Mouse (Mus musculus) lung, postnatal 25 days (tissue): ENCODE data around the gene Pth2.
"Not testable (repeated sequence)": the region's sequence is repeated elsewhere in the genome, so short reads cannot be mapped to it uniquely, and the experiment has no call there.

Experiments used
- DNase-seq: peaks from one replicate; pipeline ENCODE4 v3.0.0; 2022; ENCODE audit warnings: low spot score

Gene Pth2

DNA sequence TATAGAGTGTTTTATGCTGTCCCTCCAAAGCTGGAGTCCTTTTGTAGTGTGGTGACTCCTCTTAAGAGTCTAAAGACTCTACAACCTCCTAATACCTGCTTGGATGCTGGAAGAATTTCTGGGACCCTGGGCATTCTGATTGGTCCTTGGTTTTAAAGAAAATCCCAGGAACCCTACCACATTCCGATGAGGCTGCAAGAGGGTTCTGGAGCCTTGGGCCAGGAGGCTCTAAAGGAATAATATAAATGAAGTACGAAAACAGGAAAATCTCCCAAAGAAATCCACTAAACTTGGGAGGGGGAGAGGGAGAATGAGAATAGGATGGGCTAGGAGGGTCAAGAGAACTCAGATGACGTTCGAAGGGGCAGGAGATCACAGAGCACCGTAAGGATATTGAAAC is 27.2 kb upstream of the Pth2 start:
- no peak for DNase-seq

DNA sequence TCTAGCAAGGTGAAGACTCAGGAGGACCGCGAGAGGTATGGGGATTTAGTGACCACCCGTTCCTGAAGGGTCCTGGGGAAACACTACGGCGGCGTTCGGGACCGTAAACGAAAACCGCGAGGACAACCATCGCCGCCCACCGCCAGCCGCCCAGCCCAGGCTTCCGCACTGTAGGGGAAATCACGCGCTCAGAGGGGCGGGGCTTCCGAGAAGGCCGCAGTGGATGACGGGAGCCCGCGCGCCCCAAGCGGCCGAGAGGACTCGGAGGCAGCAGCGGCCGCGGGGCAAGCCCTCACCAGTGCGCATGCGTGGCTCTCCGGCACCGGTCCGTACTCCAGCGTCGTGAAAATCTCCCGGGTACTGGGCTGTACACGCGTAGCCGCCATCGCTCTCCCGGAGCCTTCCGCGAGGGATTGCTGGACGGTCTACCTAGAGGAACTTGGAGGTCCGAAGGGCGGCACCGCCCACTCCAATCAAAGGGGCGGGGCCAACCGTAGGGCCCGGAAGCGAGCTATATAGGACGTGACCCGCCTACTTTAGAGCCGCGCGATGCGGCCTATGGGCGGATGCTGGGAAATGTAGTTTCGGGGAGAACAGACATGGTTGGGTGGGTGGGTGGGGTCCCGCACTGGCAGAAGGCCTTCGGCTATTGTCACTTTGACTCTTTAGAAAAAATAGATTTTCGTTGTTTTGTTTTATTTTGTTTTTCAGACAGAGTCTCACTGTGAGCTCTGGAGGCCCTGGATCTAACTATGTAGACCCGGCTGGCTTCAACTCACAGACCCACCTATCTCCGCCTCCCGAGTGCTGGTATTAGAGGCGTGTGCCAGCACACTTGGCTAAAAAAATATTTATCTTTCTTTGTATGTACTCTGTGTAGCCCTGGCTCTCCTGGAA is 26.5 kb upstream of the Pth2 start, which contains the start of the genes Pih1d1 and Aldh16a1:
Gene Pih1d1, plus strand, starts transcription at position 208 of the 897 bp plus-strand sequence.
Gene Aldh16a1, minus strand, starts transcription at position 489 of the 897 bp plus-strand sequence.
- DNase-seq: peak; percentile 96

DNA sequence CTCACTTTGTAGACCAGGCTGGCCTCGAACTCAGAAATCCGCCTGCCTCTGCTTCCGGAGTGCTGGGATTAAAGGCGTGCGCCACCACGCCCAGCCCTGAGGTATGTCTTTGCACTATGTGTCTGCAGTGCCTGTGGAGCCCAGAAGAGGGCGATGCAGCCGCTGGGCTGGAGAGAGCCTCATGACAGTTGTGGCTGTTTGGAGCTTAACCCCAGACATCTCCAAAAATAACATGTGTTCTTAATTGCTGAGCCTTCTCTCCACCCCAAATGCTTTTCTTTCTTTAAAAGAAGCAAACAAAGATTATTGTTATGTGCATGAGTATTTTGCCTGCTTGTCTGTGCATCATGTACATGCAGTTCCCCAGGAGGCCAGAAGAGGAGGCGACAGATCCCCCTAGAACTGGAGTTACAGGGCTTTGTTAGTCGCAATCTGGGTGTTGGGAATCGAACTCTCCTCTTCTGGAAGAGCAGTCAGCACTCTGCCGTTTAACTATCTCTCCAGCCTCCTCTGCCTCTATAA is 25.7 kb upstream of the Pth2 start:
- no peak for DNase-seq

DNA sequence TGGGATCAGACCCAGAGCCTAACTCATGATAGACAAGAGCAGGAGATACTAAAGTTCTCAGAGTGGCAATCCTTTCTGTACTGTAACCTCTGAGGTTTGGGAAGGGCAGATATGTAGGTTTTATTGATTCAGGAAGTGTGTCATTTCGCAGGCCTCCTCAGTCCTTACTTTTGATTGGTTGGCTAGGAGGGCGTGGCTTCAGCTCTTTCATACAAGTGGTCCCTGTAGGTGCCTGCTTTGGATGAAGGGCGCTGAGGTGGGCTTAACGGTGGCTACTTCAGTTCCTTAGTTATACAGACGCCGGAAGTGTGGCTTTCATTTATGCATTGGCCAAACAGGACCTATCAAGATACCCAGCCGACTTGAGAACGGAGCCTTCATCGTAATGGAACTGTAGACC is 25.2 kb upstream of the Pth2 start:
- DNase-seq: no peak

DNA sequence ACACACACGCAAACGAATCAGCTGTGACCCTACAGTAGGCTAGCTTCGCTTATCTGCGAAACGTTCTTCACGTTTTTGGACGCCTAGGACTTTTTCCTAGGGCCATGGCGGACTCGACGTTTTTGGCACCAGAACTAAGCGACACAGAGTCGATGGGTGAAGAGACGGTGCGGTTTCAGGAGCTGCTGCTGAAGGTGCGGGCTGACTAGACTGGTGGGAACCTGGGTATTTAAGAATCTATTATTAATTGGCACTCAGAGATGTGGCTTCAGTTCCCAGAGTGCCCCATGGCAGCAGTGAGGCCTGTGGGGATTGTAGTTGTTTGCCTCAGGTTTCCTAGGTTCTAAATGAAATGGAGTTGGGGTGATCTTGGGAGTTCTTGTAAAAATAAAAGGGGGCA is 24.6 kb upstream of the Pth2 start:
- DNase-seq: no peak

DNA sequence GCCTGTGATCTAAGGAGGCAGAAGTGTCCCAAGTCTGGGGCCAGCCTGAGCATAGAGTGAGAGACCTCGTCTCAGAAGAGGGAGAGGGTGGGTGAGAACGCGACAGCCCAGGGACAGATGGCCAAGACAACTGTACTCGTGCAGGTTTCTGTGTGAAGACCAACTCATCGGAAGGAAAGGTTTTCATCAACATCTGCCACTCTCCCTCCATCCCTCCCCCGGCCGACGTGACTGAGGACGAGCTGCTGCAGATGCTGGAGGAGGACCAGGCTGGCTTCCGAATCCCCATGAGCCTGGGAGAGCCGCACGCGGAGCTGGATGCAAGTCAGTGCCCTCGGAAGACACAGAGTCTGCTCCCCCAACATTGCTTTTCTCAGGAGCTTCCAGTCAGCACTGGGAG is 23.3 kb upstream of the Pth2 start:
- DNase-seq: no peak

DNA sequence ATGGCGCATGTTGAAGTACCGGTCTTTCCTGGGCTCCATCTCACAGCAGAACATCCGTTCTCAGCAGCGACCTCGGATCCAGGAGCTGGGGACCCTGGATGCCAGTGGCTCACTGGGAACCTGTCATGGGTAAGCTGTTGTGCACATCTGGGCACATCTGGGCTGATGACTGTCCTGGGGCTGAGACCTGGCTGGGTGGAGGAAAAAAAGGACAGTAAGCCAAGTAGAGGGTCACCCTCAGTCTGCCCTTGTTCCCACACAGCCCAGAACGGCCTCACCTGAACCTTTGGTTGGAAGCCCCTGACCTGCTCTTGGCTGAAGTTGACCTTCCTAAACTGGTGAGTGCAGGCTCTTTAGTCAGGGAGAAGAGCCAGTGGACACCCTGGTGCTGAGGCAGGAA is 21.8 kb upstream of the Pth2 start:
- DNase-seq: no peak

DNA sequence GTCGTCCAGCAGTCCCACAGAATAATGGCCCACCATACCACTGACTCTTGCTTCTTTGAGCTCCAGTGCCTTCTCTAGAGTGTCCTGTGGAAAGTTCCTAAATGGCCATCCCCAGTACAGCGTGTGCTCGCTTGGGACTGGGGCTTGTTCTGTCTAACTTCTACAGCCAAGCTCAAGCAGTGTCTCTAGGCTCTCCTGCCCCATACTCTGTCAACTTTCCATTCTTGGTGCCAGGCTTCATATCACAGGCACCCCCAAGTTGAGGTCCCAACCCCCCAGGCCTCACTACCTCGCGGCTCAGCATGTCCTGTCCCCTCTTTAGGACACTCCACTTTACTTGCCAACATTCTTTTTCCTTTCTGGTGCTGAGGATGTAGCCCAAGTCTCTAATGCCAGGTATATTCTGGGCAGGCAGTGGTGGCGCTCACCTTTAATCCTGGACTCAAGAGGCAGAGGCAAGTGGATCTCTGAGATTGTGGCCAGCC is 20.4 kb upstream of the Pth2 start:
- DNase-seq: no peak

DNA sequence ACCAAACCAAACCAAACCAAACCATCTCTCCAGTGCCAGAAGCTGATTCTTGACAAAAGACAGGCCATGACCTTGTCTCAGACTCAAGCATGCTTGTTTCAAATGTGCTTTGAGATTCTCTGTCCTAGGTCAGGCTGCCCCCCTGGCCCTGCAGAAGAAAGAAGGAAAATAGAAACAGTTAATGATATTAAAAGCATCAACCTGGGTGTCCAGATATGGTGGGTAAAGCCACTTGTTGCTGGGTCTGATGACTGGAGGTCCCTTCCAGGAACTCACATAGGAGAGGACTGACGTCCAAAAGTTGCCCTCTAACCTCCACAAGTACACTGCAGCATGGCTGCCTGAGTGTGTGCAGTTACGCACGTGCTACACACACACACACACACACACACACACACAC is 19.9 kb upstream of the Pth2 start:
- no peak for DNase-seq

DNA sequence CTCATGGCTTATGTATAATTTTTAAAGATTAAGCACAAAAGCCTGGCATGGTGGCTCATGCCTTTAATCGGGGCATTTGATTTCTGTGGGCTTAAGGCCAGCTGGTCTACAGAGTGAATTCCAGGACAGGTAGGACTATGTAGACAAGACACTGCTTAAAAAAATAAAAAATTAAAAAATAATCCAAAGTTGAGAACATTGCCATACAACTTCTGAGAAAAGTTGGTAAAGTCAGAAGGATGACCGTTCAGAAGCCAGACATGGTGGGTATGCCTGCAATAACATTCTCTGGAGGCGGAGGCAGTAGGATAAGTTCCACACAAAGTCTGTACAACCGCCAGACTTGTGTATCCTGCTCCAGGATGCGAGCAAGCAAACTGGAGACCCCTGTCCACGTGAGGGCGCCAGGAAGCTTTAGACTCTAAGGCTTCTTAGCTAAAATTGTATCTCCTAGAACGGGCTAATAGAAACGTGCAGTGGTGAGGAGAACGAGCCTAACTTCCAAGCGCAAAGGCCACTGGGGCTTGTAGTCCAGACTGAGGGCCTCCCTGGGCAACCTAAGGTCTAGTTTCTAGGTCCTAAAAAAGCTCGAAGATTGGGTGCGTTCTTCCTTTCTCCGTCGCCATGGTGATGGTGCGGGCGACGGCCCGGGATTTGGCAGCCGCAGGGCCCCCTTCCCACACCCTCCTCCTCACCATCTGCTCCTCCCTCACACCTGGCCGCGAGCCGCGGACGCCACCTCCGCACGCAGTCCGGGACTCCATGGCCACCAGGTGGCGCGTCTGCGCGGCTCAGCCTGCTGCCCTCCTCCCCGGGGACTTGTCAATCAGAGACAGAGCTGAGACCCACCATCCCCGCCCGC is 19.0 kb upstream of the Pth2 start:
- peak; percentile 87 for DNase-seq

DNA sequence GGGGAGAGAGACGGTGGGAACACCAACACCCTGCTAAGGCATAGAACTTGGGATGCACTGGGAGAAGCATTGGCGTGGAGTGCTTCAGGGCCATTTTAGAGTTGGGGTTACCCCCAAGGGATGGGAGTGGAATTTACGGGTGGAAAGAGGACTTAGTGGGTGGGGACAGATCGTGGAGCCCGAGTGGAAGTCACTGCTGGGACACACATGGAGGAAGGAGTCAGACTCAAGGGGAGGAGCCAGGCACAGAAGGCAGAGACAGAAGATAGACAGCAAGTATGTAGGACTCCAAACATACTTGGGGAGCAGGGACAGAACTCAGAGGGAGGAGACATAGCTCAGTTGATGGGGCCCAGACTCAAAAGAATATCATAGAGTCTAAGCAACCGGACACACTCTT is 18.2 kb upstream of the Pth2 start:
- DNase-seq: no peak

DNA sequence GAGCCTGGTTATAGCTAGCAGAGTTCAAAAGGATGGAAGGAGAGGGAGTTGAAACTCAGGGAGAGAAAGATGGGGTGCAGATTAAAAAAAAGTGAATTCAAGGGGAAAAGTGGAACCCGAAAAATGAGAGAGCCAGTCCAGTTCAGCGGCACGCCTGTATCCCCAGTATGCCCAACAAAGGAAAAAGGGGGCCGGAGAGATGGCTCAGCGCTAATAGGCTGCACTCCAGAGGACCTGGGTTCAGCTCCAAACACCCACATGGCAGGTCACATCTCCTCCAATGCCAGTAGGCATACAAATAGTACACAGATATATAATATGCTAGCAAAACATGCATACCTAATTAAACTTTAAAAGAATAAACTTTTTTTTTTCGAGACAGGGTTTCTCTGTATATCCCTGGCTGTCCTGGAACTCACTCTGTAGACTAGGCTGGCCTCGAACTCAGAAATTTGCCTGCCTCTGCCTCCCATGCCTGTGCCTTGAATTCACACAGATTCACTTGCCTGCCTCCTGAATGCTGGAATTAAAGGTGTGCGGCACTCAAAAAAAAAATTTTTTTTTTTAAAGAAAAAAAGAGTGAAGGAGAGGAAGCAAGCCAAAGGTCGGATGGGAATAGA is 17.7 kb upstream of the Pth2 start:
- DNase-seq: no peak

DNA sequence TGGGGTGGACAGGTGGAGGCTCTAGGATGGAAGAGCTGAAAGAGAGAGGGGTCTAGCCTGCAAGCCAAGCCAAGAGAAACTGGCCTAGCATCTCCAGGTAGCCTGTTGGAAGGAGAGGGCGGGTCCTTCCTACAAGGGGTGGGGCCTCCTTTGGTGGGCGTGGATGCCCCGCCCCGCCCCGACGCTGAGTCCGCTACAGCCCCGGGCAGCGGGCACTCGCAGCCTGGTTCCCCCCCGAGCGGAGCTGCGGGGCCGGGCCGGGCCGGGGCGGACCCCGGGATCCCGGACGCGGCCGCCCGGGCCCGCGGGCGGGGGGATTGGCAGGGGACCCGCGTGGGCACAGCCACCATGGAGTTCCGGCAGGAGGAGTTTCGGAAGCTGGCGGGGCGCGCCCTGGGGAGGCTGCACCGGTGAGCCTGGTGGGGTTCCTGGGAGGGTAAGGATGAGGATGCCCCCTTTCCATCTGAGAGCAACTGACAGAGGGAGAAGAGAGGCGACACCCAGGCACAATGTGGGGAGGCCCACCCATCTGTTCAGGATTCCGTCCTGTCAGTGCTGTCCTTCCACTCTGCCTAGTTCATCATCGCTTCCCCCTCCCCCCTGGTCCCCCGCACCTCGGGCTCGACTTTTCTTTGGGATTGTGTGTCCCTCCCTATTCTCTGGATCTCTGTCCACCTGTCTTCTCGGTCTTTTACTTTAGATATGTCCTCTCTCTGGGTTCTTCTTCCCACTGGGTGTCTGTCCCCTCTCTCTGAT is 16.9 kb upstream of the Pth2 start, which contains the start of gene Slc17a7:
Gene Slc17a7, plus strand, starts transcription at position 215 of the 756 bp plus-strand sequence.
- DNase-seq: peak; percentile 28

DNA sequence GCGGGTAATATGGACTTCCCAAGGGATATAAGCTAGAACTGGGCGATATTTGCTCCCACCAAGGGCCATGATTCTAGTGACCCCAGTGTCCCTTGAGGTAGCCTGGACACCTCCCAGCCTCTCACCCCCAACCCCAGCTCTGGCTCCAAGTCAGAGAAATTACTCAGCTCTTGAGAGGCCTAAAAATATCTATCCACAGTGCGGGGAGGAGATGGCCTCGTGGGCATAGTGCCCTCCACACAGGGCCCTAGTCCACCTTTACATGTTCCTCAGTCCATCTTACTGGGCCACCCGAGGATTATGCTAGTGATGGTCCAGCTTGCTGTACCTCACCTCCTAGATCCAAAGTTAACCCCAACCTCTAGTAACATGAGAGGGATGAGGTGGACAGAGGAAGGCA is 16.0 kb upstream of the Pth2 start:
- no peak for DNase-seq

DNA sequence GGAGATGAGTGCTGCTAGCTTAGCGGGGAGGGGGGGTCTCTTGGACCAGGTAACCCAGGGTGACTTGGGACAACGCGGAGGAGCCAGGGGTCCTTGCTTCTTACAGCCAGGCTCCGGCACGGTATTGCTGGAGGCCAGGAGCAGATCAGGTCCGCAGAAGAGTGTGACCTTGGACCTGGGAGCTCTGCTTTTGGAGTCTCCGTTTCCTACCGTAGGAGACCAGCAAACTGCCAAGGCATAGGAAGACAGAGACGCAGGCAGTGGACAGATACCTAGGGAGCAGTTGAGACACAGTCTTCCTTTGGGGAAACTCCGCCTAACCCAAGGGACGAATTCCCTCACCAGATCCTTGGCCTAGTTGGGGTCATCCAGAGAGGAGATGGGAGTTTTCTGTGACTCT is 15.1 kb upstream of the Pth2 start:
- DNase-seq: no peak

DNA sequence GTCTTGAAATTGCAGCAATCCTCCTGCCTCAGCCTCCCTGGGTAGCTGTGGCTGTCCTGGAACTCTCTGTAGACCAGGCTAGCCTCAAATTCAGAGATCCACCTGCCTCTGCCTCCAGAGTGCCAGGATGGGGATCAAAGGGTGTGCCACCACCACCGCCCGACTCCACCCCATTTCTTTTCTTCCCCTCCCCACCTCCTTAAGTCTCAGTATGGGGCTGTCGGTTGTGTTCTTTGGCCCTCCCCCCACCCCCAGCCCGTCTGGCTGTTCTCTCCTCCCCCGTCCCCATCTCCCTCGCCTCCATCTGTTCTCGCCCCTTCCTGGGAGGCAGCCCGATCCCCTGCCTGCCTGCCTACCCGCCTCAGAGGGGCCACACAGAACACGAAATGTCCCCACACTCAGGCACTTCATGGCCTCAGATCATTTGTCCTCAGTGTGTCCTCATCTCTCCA is 13.8 kb upstream of the Pth2 start:
- DNase-seq: no peak

DNA sequence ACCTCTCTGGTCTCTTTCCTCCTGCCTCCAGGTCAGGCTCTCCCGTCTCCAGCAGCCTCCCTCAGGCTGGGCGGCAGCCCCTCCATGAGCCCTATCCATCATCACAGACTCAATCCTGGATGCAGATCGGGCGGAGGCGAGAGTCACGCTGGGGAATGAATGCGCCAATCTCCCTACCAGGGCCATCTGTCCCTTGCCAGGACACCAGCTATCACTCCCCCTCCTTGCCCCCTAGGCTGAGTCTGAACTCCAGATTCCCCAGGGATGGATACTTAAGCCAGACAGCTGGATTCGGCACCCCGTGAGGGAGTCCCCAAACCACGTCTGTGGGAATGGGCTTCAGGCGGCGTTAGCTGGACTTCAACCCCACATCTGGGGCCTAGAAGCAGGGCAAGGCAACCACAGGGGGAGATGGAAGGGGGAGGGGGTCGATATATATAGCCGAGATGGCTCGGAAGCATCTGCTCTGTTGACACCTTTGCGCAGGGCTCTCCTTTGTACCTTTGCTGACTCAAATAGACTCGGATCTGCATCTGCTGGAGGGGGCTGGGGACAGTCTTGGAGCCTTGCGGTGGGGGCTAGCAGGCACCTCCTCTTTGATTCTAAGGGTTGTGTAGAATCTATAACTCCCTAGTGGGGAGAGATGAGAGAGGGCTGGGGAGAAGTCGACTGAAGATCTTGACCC is 12.9 kb upstream of the Pth2 start:
- no peak for DNase-seq

DNA sequence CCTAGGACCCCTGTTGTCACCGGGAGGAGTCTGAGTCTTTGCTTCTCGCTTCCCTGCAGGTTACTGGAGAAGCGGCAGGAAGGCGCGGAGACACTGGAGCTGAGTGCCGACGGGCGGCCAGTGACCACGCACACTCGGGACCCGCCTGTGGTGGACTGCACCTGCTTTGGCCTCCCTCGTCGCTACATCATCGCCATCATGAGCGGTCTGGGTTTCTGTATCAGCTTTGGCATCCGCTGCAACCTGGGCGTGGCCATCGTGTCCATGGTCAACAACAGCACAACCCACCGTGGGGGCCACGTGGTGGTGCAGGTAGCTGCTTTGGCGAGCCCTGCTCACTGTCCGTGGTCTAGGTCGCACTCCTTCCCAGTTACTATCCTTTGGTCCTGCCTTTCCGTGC is 12.1 kb upstream of the Pth2 start:
- no peak for DNase-seq

DNA sequence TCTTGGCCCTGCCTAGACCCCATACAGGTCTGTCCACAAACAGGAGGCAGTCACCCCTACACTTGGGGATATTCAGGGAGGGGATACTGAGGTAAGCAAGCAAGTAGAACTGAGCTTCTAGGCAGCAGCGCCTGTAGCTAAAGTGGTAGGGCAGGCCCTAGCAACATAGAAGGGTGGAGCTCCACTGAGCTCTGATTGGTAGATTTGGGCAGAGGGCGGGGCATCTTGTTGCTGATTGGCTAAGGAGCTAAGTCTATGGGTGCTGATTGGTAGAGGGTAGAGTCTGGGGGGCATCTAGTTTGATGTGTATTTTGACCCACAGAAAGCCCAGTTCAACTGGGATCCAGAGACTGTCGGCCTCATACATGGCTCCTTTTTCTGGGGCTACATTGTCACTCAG is 11.3 kb upstream of the Pth2 start:
- DNase-seq: no peak

DNA sequence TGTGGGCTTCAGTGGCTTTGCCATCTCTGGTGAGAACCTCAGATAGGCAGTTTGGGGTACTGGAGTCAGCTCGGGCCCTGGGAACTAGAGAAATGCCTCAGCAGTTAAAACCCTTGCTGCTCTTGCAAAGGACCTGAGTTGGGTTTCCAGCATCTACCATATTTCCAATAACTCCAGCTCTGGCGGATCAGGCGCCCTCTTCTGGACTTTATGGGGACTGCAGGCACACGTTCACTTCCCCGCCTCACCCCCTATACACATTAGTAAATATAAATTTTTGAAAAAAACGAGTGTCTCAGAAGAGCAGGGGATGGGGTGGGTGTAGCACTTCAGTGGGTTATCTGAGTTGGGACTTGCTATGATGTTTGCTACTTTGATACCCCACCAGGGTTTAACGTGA is 7.8 kb upstream of the Pth2 start:
- no peak for DNase-seq

DNA sequence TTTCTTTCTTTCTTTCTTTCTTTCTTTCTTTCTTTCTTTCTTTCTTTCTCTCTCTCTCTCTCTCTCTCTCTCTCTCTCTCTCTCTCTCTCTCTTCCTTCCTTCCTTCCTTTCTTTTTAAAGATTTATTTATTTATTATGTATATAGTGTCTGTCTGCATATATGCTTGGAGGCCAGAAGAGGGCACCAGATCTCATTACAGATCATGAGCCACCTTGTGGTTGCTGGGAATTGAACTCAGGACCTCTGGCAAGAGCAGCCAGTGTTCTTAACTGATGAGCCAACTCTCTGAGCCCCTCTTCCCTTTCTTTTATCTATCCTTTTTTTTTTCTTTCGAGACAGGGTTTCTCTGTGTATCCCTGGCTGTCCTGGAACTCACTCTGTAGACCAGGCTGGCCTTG is 7.0 kb upstream of the Pth2 start:
- DNase-seq: not testable (repeated sequence)
